Mouse (Mus musculus) cortical plate, adult 2 months (tissue): ENCODE data around the gene Tank. TPM values are rescaled to one million over a fixed set of nuclear protein-coding genes. Genes with fewer than 3 reads are reported as not detected.

Experiments
- H3K27ac ChIP-seq: fragments of 200-500 bp; 2 replicates; pipeline ENCODE4 v1.5.1; 2012; ENCODE audit warnings: low read length, control low read depth, inconsistent platforms; ENCODE audit not compliant: insufficient read depth
- H3K4me1 ChIP-seq: fragments of 200-500 bp; 2 replicates; pipeline ENCODE4 v1.6.1; 2011; ENCODE audit warnings: low read length; ENCODE audit not compliant: control insufficient read depth, insufficient read depth
- H3K4me3 ChIP-seq: fragments of 200-500 bp; 2 replicates; pipeline ENCODE4 v1.5.1; 2011; ENCODE audit warnings: mild to moderate bottlenecking, low read length, control low read depth; ENCODE audit not compliant: insufficient read depth
- CTCF ChIP-seq: fragments of 200-500 bp; IDR thresholded peaks from 2 replicates; pipeline ENCODE4 v1.5.1; 2011; ENCODE audit warnings: mild to moderate bottlenecking, control low read depth, low read length; ENCODE audit not compliant: insufficient read depth; ENCODE audit errors: extremely low read depth
- POLR2A ChIP-seq: fragments of 200-500 bp; IDR thresholded peaks from 2 replicates; pipeline ENCODE4 v1.6.1; 2011; ENCODE audit warnings: mild to moderate bottlenecking, low read length, control low read depth; ENCODE audit not compliant: insufficient read depth; ENCODE audit errors: extremely low read depth
- polyA plus RNA-seq: library from polyadenylated mRNA; depleted of rRNA; stranded (reverse); fragments of >200 nt; gene quantifications from 2 replicates; pipeline ENCODE4 v1.2.3, GENCODE M21; 2012

Tank gene
- polyA plus RNA-seq, 1 experiment, result 37.5 TPM

- no peak for TF ChIP-seq POLR2A
- TF ChIP-seq CTCF, result no peak
These were observed 706 bp upstream of the Tank start for GRCm38 (mm10) chr2:61577696-61578062.

DNA sequence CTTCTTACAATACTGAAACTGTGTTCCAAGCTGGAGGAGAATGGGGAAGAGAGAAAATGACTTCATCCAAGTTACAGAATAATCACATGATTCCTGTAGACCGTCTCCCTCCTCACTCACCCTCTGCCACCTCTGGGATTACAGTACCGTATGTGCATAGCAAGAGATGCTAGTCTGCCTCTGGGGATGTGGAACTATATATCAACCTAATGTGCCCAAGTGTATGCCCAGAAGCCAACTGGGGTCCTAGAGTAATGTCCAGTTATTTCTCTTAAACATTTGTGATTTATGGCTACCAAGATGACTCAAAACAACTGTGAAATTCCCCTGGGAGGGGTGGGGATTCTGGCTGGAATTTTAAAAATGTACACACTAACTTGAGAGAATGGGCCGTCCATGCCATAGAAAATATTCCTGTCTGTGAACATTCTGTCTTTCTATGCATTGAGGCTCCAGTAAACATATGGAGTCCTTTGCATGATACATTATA, 1.2 kb downstream of the Tank start:
- no peak for TF ChIP-seq CTCF
- no peak for TF ChIP-seq POLR2A

More at GRCm38 (mm10) chr2:61577696-61578062, 706 bp upstream of the Tank start:
- Histone ChIP-seq H3K4me1 (no peaks in the 10 kb centered on the region), H3K4me3 (no peak overlapping the region), H3K27ac (no peak overlapping the region)

DNA sequence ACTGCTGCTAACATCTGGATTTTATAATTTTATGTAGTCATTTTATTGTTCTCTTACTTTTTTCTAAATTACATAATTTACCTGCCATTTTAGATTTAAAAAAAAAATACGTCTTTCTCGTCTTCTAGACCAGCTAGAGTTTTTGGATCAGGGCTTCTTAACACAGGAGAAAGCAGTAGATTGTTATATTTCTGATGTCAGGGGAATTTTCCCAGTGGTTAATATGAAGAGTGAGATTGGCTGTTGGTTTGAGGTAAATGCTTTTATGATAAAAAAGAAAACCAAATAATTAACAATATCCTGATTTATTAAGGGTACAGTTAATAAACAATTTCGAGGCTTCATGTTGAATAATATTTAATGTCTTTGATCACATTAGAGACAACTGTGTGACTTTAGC, 1.7 kb downstream of the Tank start:
- no peak overlapping the region for H3K4me3 ChIP-seq
- no peak for TF ChIP-seq POLR2A
- TF ChIP-seq CTCF, result no peak
- H3K27ac ChIP-seq, result no peak overlapping the region
- H3K4me1 ChIP-seq, result no peaks in the 10 kb centered on the region

More for the DNA sequence above, 1.2 kb downstream of the Tank start:
- Histone ChIP-seq H3K4me1 (no peaks in the 10 kb centered on the region), H3K27ac (no peak overlapping the region), H3K4me3 (no peak overlapping the region)

- Histone ChIP-seq H3K4me3 (no peak overlapping the region), H3K4me1 (no peaks in the 10 kb centered on the region), H3K27ac (no peak overlapping the region)
- TF ChIP-seq CTCF, result no peak
- TF ChIP-seq POLR2A, result no peak
These were observed 2.2 kb downstream of the Tank start for GRCm38 (mm10) chr2:61580555-61581080.

GRCm38 (mm10) chr2:61582578-61583315, 4.4 kb downstream of the Tank start:
- Histone ChIP-seq H3K4me1 (no peaks in the 10 kb centered on the region), H3K4me3 (no peak overlapping the region), H3K27ac (no peak overlapping the region)
- TF ChIP-seq POLR2A, result no peak
- no peak for TF ChIP-seq CTCF

- Histone ChIP-seq H3K27ac (no peak overlapping the region), H3K4me1 (no peaks in the 10 kb centered on the region), H3K4me3 (no peak overlapping the region)
- TF ChIP-seq POLR2A, result no peak
- TF ChIP-seq CTCF, result no peak
These were observed 7.1 kb downstream of the Tank start for GRCm38 (mm10) chr2:61585447-61585846.

- TF ChIP-seq POLR2A (no peak), CTCF (no peak)
- Histone ChIP-seq H3K4me3 (no peak overlapping the region), H3K4me1 (no peaks in the 10 kb centered on the region), H3K27ac (no peak overlapping the region)
These were observed 7.8 kb downstream of the Tank start for GRCm38 (mm10) chr2:61586166-61586565.

GRCm38 (mm10) chr2:61590751-61591150, 12.4 kb downstream of the Tank start:
- Histone ChIP-seq H3K27ac (no peak overlapping the region), H3K4me1 (no peaks in the 10 kb centered on the region), H3K4me3 (no peak overlapping the region)
- no peak for TF ChIP-seq POLR2A
- TF ChIP-seq CTCF, result no peak

DNA sequence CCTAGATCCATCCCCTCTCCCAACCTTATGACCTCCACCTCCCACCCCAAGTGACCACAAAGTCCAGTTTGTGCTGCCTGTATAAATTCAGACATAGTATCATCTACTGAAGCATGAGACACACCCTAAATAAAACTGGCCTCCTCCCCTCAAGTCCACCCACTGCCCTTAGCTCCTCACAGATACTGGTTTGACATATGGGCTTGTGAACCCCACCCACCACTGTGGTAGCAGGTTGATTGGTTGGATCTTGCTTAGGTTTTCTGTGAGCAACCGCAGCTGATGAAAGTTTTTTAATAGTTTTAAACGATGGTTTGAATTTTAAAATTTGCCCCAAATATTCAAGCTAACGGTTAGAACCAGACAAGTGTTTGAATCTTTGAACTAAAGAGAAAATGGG, 13.7 kb downstream of the Tank start:
- H3K4me3 ChIP-seq, result no peak overlapping the region; the same call in 1 of the 2 replicates
- TF ChIP-seq CTCF, result no peak
- no peak for TF ChIP-seq POLR2A
- no peak overlapping the region for H3K27ac ChIP-seq
- H3K4me1 ChIP-seq, result no peaks in the 10 kb centered on the region

GRCm38 (mm10) chr2:61592699-61593029, 14.3 kb downstream of the Tank start:
- Histone ChIP-seq H3K27ac (no peak overlapping the region), H3K4me1 (no peaks in the 10 kb centered on the region), H3K4me3 (peak overlapping the region; percentile 71; the same call in 1 of the 2 replicates)
- no peak for TF ChIP-seq CTCF
- TF ChIP-seq POLR2A, result no peak
